In the genomic region with DNA sequence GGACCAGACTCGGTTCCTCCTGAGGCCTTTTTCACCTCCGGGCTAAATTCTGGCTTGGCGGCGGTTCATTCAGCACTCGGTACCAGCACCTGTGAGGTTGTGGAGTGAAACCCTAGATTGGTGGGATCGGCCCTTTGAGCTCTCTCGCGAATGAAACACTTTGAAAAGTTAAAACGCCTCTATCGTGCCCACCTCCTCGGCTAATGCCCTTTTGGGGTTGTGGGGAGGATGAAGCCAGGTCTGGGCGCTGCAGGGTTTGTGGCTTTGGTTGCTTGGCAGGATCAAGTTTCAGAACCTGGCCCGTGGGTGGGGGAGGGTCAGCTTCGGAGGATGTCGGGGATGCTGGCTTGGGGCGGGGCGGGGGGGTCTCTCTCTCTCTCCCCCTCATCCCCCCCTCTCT, we compare ENCODE assay signal across 7 mouse cellular contexts. TPM values are rescaled to one million over a fixed set of nuclear protein-coding genes. Genes with fewer than 3 reads are reported as not detected.
DNase-seq lines count a peak whose midpoint lies in the region; ATAC-seq and TF ChIP-seq lines count a peak whose summit lies in the region.

No protein-coding gene starts in this region.

- peaks cover 12% of the 10 kb centered on the region for H3K79me2 ChIP-seq in myocyte (ENCODE audit: control insufficient read depth, insufficient read depth)

- H3K27ac ChIP-seq in limb, embryonic 12.5 days = peak overlapping the region; percentile 74; the same call in 1 of the 2 replicates

- DNase-seq in right cerebral cortex, postnatal 10 days (ENCODE audit: low spot score in 2 of 2) = peak; percentile 35 to 46
- DNase-seq in right cerebral cortex, adult 18-20 months = no peak
- DNase-seq in gastrocnemius, postnatal 25 days = peak; percentile 28
- no peak for DNase-seq in natural killer cell, adult 2 months (ENCODE audit: low spot score in 2 of 2)

- H3K36me3 ChIP-seq in limb, embryonic 12.5 days = no peaks in the 10 kb centered on the region
- H3K36me3 ChIP-seq in myocyte (ENCODE audit: control insufficient read depth, insufficient read depth) = no peaks in the 10 kb centered on the region

- H3ac ChIP-seq in myocyte (ENCODE audit: control insufficient read depth, insufficient read length) = no peak overlapping the region

- no peak for TF ChIP-seq POLR2A in myocyte (IDR thresholded peaks at IDR 0.05; ENCODE audit: insufficient read length, low read depth)

- H3K4me1 ChIP-seq in limb, embryonic 12.5 days (replicated peaks) = peaks cover 5% of the 10 kb centered on the region; the same call in 1 of the 2 replicates

- WGBS in limb, embryonic 12.5 days = 23% methylated on average over 13 of the region's 17 CpGs

- no peaks in the 10 kb centered on the region for H3K9me3 ChIP-seq in limb, embryonic 12.5 days

- peak overlapping the region; percentile 48 for H3K9ac ChIP-seq in limb, embryonic 12.5 days (replicated peaks)

- peak overlapping the region; percentile 50 for H3K4me2 ChIP-seq in limb, embryonic 12.5 days
- peak overlapping the region; percentile 42 for H3K4me2 ChIP-seq in myocyte (ENCODE audit: low read depth)

- H3K27me3 ChIP-seq in limb, embryonic 12.5 days = peaks cover 57% of the 10 kb centered on the region
- H3K27me3 ChIP-seq in myocyte (ENCODE audit: control insufficient read depth, insufficient read depth, insufficient read length) = peaks cover 9% of the 10 kb centered on the region

- ATAC-seq in common myeloid progenitor, adult 5-6 weeks (replicated peaks; ENCODE audit: low read depth, poor library complexity, severe bottlenecking) = peak; percentile 7
- no peak; the same call in none of the 2 replicates for ATAC-seq in limb, embryonic 12.5 days (ENCODE audit: insufficient number of reproducible peaks, insufficient read depth, low FRiP score, low TSS enrichment, low read depth)

- H3K4me3 ChIP-seq in limb, embryonic 12.5 days (replicated peaks) = peak overlapping the region; percentile 51
- H3K4me3 ChIP-seq in myocyte = peak overlapping the region; percentile 45

TF ChIP-seq in myocyte, 11 proteins besides CTCF, POLR2A, EP300 and RAD21:
- TF ChIP-seq USF1 (IDR thresholded peaks at IDR 0.05; ENCODE audit: low read depth) = no peak
- TF ChIP-seq TCF3 (IDR thresholded peaks at IDR 0.05; ENCODE audit: insufficient read length, low read depth) = no peak
- no peak for TF ChIP-seq POLR2AphosphoS2 (IDR thresholded peaks at IDR 0.05; ENCODE audit: insufficient read length, low read depth)
- no peak for TF ChIP-seq MAX (IDR thresholded peaks at IDR 0.05; ENCODE audit: low read depth)
- TF ChIP-seq E2F4 (IDR thresholded peaks at IDR 0.05; ENCODE audit: insufficient read depth) = no peak
- no peak for TF ChIP-seq CEBPB (IDR thresholded peaks at IDR 0.05; ENCODE audit: insufficient read depth, poor library complexity, severe bottlenecking)
- TF ChIP-seq TCF12 (IDR thresholded peaks at IDR 0.05; ENCODE audit: insufficient read depth, poor library complexity, severe bottlenecking) = no peak
- TF ChIP-seq MYOD1 (IDR thresholded peaks at IDR 0.05; ENCODE audit: control insufficient read depth in 1 of 3, insufficient read length in 2 of 3, low read depth in 2 of 3) = no peak
- TF ChIP-seq MYOG (IDR thresholded peaks at IDR 0.05; ENCODE audit: control insufficient read depth in 1 of 3, insufficient read depth in 1 of 3, insufficient read length in 2 of 3, low read depth in 2 of 3) = no peak
- TF ChIP-seq SRF (IDR thresholded peaks at IDR 0.05; ENCODE audit: control insufficient read depth, insufficient read length, low read depth) = no peak
- TF ChIP-seq REST (IDR thresholded peaks at IDR 0.05; ENCODE audit: insufficient read depth, insufficient read length) = no peak

RNA-seq across cellular contexts. Expression of gene Apoo, which starts 0.3 kb away (rescaled TPM):
- 16.1 and 33.0 TPM in 2 replicates for total RNA-seq in common myeloid progenitor, adult 5-6 weeks (2017)
- 100 to 1,000 TPM; 150 to 193 TPM for total RNA-seq in gastrocnemius, postnatal 25 days (2021)
- 94.1 and 101 TPM in 2 replicates for polyA plus RNA-seq in limb, embryonic 12.5 days (2016; fragmentation: Nextera tagmentation; extraction: Ambion mirVana)
- 45.9 TPM for polyA plus RNA-seq in myocyte (2012; fragmentation: generic; extraction: Trizol)

RNA-seq across cellular contexts. Expression of gene Fam90a1b, which starts 0.7 kb away (rescaled TPM):
- 0.05 TPM in 1 of 2 replicates, not detected in the other for total RNA-seq in common myeloid progenitor, adult 5-6 weeks (2017)
- not detected for total RNA-seq in gastrocnemius, postnatal 25 days (2021)
- 0.29 TPM in 1 of 2 replicates, not detected in the other for polyA plus RNA-seq in limb, embryonic 12.5 days (2016; fragmentation: Nextera tagmentation; extraction: Ambion mirVana)
- not detected for polyA plus RNA-seq in myocyte (2012; fragmentation: generic; extraction: Trizol)

Comparison
In these comparisons a context has a peak if more than half of its experiments do, and no peak if none do; other contexts are left out.
1. DNase-seq: peak in right cerebral cortex, postnatal 10 days (2 of 2) and gastrocnemius, postnatal 25 days (single experiment); none in right cerebral cortex, adult 18-20 months (single experiment) and natural killer cell, adult 2 months (0 of 2).